Mouse (Mus musculus) kidney, adult 2 months (tissue): ENCODE results near the gene Atg13. TPM values are rescaled to one million over a fixed set of nuclear protein-coding genes. Genes with fewer than 3 reads are reported as not detected.
A peak's percentile ranks its signal among the peaks of the same experiment; 100 is the strongest.

ENCODE experiments used
- DNase-seq: peaks from one replicate; pipeline ENCODE4 v3.0.0; 2021
- H3K27ac ChIP-seq: fragments of 200-500 bp; 2 replicates; pipeline ENCODE4 v1.5.1; 2012; ENCODE audit warnings: low read depth, low read length, control low read depth, inconsistent platforms; ENCODE audit not compliant: insufficient read depth
- H3K27me3 ChIP-seq: fragments of 200-500 bp; replicated peaks from 2 replicates; pipeline ENCODE4 v1.6.1; 2012; ENCODE audit warnings: mild to moderate bottlenecking, moderate library complexity, low read length, inconsistent platforms; ENCODE audit not compliant: control insufficient read depth, insufficient read depth
- H3K36me3 ChIP-seq: fragments of 200-500 bp; 2 replicates; pipeline ENCODE4 v1.6.1; 2012; ENCODE audit warnings: mild to moderate bottlenecking, moderate library complexity, low read length, inconsistent platforms; ENCODE audit not compliant: control insufficient read depth, insufficient read depth
- H3K4me1 ChIP-seq: fragments of 200-500 bp; 2 replicates; pipeline ENCODE4 v1.6.1; 2011; ENCODE audit warnings: low read length; ENCODE audit not compliant: control insufficient read depth, insufficient read depth
- H3K4me3 ChIP-seq: fragments of 200-500 bp; 2 replicates; pipeline ENCODE4 v1.5.1; 2011; ENCODE audit warnings: mild to moderate bottlenecking, low read depth, low read length, control low read depth; ENCODE audit not compliant: insufficient read depth
- CTCF ChIP-seq: fragments of 200-500 bp; conservative IDR thresholded peaks from 2 replicates; pipeline ENCODE4 v1.5.1; 2011; ENCODE audit warnings: low read depth, mild to moderate bottlenecking, control low read depth, low read length, moderate library complexity, mixed read lengths; ENCODE audit not compliant: insufficient read depth, insufficient read length
- POLR2A ChIP-seq: fragments of 200-500 bp; IDR thresholded peaks from one replicate; pipeline ENCODE4 v1.6.1; 2011; ENCODE audit warnings: low read depth, low read length, control low read depth
- WGBS: fragments of 180-500 bp; shearing (Covaris S2); methylation state at CpG from one replicate; pipeline ENCODE4 v1.1.7; 2018; 5-methylcytosine and 5-hydroxymethylcytosine counted together
- polyA plus RNA-seq: library from polyadenylated mRNA; depleted of rRNA; stranded (reverse); fragments of >200 nt; gene quantifications from 2 replicates; pipeline ENCODE4 v1.2.3, GENCODE M21; 2012; rRNA removed

Gene Atg13
- polyA plus RNA-seq: 32.5 and 34.2 TPM in 2 replicates

DNA sequence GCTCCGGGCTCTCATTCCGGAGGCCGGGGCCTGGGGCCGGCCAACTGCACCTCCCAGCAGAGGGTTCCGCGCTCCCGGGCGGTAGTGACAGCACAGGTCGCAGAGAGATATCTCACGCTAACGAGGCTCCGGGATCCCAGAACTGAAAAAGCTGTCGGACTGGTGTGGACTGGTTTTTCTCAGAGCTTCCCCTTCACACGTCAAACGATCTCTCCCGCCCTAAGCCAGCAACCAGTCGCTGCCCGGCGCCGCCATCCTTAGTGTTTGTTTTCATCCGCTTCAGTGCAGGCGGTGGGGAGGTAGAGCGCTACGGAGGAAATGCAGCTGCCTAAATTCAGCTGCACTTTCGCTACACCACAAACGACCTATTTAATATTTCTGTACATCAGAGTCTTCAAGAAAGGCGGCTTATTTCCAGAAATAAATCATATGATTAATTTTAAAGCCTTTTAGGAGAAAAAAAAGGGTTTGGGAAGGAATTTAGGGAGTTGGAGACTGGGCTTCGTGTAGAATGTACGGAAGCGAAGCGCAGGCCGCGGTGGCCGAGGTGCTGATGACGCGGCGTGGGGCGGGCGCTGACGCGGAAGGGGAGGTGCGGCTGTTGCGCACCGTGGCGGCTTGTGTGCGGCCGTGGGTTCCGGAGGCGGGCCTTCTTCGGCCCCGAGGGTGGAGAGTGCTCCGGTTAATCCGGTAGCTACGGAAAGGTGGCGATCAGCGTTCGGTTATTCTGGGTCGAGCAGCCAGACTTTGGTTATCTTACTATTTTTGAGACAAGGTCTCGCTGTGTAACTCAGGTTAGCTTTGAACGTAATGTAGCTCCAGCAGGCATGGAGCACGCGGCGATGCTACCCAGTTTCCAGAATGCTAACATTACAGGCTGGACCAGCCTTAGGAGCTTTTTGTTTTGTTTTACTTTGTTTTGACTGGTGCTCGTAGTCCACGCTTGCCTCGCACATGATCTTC is at the start of gene Atg13, which contains the start of gene Harbi1:
TSS of gene Atg13 (minus strand) at position 305 of the 963 bp plus-strand sequence.
TSS of gene Harbi1 (plus strand) at position 581 of the 963 bp plus-strand sequence.
- Histone ChIP-seq H3K27ac (peak within 1 kb of the TSS; percentile 81), H3K4me3 (peak within 1 kb of the TSS; percentile 94), H3K27me3 (no peaks in the 10 kb centered on the region), H3K36me3 (no peaks in the 10 kb centered on the region; the same call in 1 of the 2 replicates), H3K4me1 (peaks cover 11% of the 10 kb centered on the region)
- under 1% methylated on average over 66 of the region's 66 CpGs for WGBS
- TF ChIP-seq CTCF: no peak
- peak; percentile 28 for TF ChIP-seq POLR2A
- DNase-seq: peak; percentile 95

DNA sequence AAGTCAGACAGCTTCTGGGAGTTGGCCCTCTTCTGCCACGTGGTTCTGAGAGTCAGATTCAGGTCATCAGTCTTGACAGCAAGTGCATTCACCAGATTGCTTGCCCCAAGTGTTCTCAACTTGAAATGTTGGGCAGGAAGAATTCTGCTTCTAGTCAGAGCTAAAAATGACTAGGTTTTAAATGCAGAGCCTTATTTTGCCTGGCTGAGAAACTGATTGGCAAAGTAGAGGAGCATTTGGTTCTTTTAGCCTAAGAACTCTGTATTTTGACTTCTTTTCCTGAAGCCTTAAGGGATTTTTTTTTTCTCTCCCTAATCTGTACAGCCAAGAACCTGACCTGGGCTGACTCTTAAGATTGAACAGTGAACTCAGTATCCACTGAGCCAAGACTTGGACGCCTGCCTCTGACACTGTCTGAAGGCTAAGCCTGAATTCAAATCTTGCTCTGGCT is 39.5 kb upstream of the Atg13 start:
- DNase-seq: peak; percentile 85

DNA sequence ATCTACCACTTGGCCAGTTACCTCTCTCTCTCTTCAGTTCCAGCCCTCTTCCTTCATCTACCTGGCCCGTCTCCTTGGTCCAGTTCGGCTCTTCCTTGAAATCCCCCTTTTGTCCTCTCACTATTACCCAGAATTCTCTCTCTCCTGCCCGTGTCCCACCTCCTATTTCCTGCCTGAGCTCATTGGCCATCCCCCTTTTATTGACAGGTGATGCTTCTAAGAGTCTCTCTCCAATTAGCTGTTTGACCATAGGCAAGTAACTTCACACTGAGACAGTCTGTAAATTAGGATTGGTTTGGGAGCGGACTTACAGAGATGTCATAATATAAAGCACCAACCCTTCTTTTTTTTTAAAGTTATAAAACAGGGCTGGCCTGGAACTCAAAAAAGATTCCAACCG is 34.3 kb upstream of the Atg13 start:
- Histone ChIP-seq H3K36me3 (no peaks in the 10 kb centered on the region; the same call in 1 of the 2 replicates), H3K4me1 (peaks cover 5% of the 10 kb centered on the region), H3K27ac (no peak overlapping the region), H3K27me3 (no peaks in the 10 kb centered on the region), H3K4me3 (no peak overlapping the region)
- no peak for TF ChIP-seq CTCF
- no peak for TF ChIP-seq POLR2A
- no peak for DNase-seq
- WGBS: 91% methylated on average over 5 of the region's 5 CpGs

More for the DNA sequence above, 39.5 kb upstream of the Atg13 start:
- no peak overlapping the region for H3K27ac ChIP-seq
- no peak for TF ChIP-seq POLR2A
- no peak for TF ChIP-seq CTCF
- H3K4me1 ChIP-seq: peaks cover 19% of the 10 kb centered on the region
- no peaks in the 10 kb centered on the region for H3K27me3 ChIP-seq
- H3K4me3 ChIP-seq: no peak overlapping the region
- no peaks in the 10 kb centered on the region; the same call in 1 of the 2 replicates for H3K36me3 ChIP-seq
- WGBS: 21% methylated on average over 2 of the region's 2 CpGs

DNA sequence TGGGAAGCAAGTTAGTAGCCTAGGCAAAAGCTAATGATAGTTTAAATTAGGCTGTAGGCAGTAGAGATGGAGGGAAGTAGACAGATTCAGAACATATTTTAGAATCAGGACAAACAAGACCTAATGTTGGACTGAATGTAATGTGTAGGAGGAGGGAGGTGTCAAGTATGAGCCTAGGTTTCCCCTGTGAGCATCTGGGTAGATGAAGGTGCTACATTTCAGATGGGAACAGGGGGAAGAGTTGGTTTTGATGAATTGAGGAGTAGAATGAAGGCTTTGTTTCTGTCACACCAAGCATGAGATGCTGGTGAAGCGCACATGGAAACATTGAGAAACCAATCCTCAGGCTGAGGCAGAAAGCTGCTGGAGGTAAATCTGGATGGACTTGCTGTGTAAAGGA is 29.2 kb upstream of the Atg13 start:
- no peak for TF ChIP-seq POLR2A
- TF ChIP-seq CTCF: no peak
- no peak for DNase-seq
- Histone ChIP-seq H3K27ac (no peak overlapping the region), H3K4me3 (no peak overlapping the region), H3K27me3 (no peaks in the 10 kb centered on the region), H3K36me3 (no peaks in the 10 kb centered on the region), H3K4me1 (no peaks in the 10 kb centered on the region; the same call in 1 of the 2 replicates)
- 94% methylated on average over 1 of the region's 1 CpGs for WGBS

DNA sequence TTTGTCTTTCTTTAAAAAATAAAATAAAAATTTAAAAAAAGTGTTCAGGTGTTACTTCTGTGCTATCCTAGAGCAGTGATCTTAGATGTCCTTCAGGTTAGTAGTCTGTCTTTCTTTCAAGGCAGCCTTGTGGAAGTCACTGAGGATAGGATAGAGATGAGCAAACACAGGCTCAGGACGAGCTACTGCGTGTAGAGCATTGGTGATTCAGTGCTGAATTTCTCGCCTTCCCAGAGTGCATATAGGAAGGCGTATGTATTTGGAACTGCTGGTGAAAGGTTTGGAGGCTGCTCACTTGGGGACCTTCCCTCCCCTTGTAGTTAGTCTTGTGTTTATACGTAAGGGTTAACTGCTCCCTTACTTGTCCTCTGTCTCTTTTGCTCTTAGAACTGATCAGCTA is 24.8 kb upstream of the Atg13 start:
- H3K27me3 ChIP-seq: no peaks in the 10 kb centered on the region
- H3K4me3 ChIP-seq: no peak overlapping the region
- no peak for DNase-seq
- H3K4me1 ChIP-seq: no peaks in the 10 kb centered on the region; the same call in 1 of the 2 replicates
- H3K27ac ChIP-seq: no peak overlapping the region
- no peaks in the 10 kb centered on the region for H3K36me3 ChIP-seq
- 91% methylated on average over 5 of the region's 5 CpGs for WGBS
- TF ChIP-seq POLR2A: no peak
- TF ChIP-seq CTCF: no peak

DNA sequence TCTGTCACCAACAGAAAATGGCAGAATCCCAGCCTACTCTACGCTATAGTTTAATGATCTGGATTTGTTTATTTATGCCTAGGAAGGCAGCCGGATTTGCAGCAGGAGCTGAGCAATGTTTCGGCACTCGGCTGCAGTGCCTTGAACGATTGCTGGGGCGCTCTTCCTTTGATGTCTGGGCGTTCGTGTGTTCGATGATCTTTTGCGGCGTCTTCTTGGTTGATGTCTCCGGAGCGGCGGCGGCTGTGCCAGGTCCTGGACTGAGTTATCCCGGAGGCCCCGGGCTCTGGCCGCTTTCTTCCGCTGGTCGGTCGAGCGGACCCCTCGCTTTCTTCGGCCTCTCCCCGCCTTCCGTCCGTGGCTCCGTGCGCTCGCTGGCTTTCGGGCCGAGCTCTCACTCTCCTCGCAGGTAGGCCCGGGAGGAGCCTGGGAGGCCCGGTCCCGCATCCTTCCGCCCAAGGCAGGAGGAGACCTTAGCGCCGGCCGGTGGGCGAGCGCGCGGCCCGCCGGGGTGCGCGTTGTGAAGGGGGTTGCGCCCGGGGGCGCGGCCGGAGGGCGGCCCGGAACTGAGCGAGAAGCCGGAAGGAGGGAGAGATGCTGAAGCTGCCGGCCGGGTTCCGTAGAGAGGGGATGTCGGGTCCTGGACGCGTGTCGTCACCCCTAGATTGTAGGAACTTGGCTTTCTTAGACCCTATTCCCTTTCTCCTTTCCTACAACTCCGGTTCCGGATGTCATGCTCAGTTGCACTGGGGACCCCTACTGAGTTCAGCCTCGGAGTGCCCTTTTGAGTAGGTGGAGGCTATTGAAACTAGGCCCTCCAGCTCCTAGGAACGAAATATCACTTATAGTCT is 19.8 kb upstream of the Atg13 start, which contains the start of gene Ambra1:
TSS of gene Ambra1 (plus strand) at position 164 of the 851 bp plus-strand sequence.
- peak; percentile 95 for DNase-seq
- Histone ChIP-seq H3K4me3 (peak within 1 kb of the TSS; percentile 99), H3K36me3 (no peaks in the 10 kb centered on the region), H3K27me3 (no peaks in the 10 kb centered on the region), H3K4me1 (no peaks in the 10 kb centered on the region; the same call in 1 of the 2 replicates), H3K27ac (peak within 1 kb of the TSS; percentile 84)
- TF ChIP-seq POLR2A (no peak), CTCF (no peak)
- under 1% methylated on average over 68 of the region's 68 CpGs for WGBS
